Mouse (Mus musculus) lung, adult 2 months (tissue): ENCODE measurements around the gene Nacc2.

Experiments used
- CTCF ChIP-seq: fragments of 200-500 bp; IDR thresholded peaks from 2 replicates; pipeline ENCODE4 v1.5.1; 2011; ENCODE audit warnings: mild to moderate bottlenecking, low read length, control low read depth; ENCODE audit not compliant: insufficient read depth
- POLR2A ChIP-seq: fragments of 200-500 bp; IDR thresholded peaks from 2 replicates; pipeline ENCODE4 v1.6.1; 2011; ENCODE audit warnings: low read depth, mild to moderate bottlenecking, control low read depth, low read length, borderline replicate concordance; ENCODE audit errors: extremely low read depth

DNA sequence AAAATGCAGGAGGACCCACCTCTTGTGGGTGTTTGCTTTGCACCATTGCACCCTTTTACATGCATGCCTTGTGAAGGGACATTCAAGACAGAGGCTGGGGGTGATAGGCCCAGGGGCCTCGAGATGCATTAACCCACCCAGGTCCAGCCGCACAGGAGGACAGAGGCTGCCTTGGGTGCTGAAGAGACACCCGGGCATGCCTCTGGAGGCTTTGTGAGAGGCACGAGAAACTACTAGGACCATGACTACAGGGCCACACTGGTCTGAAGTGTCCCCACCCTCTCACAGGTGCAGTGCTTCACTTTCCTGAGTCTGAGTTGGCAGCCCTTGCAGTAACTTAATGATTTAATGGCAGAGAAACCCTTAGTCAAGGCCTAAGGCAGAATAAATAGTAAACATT, 22.1 kb upstream of the Nacc2 start:
- TF ChIP-seq CTCF, result no peak
- TF ChIP-seq POLR2A, result no peak
